ENCODE assay signal across 8 mouse cellular contexts in genomic region chrX:20662716-20663443, GRCm38 (mm10). TPM values are rescaled to one million over a fixed set of nuclear protein-coding genes. Genes with fewer than 3 reads are reported as not detected.
DNase-seq lines count a peak whose midpoint lies in the region; ATAC-seq and TF ChIP-seq lines count a peak whose summit lies in the region.

No protein-coding gene starts in this region.

- intact Hi-C loops in heart, postnatal 25 days (cut with DNase I), result loop anchor here (5.0 kb wide), 3 partner anchors 109 to 284 kb away; no protein-coding TSS in a partner anchor

- H3K9ac ChIP-seq in forebrain, embryonic 14.5 days (ENCODE audit: low read length), result peak overlapping the region; percentile 79

- TF ChIP-seq CTCF in lung, adult 2 months (IDR thresholded peaks at IDR 0.05; ENCODE audit: insufficient read depth, low read length), result 0 out of 2 replicates have a peak, but pooled peaks have one; percentile 8

- H3K4me2 ChIP-seq in forebrain, embryonic 14.5 days (ENCODE audit: low read length), result peak overlapping the region; percentile 59

- no peaks in the 10 kb centered on the region for H3K27me3 ChIP-seq in forebrain, embryonic 14.5 days (replicated peaks; ENCODE audit: control insufficient read depth, insufficient read depth, low read length)

- peak; percentile 72; the same call in 1 of the 2 replicates for TF ChIP-seq POLR2A in lung, adult 2 months (IDR thresholded peaks at IDR 0.05; ENCODE audit: borderline replicate concordance, extremely low read depth, low read depth, low read length)

- ATAC-seq in forebrain, embryonic 14.5 days, result peak; percentile 91
- peak; percentile 88 for ATAC-seq in neutrophil, adult 5-6 weeks (ENCODE audit: extremely low read depth, insufficient number of reproducible peaks, low FRiP score, poor library complexity, severe bottlenecking)

- H3K9me3 ChIP-seq in forebrain, embryonic 14.5 days (replicated peaks; ENCODE audit: control insufficient read depth, low read length), result no peaks in the 10 kb centered on the region

- 0 out of 2 replicates have a peak, but pooled peaks cover 5% of the 10 kb centered on the region for H3K4me1 ChIP-seq in forebrain, embryonic 14.5 days (ENCODE audit: control insufficient read depth, insufficient read depth, low read length)
- H3K4me1 ChIP-seq in lung, adult 2 months (ENCODE audit: control insufficient read depth, insufficient read depth, low read length), result no peaks in the 10 kb centered on the region; the same call in 1 of the 2 replicates

- 28% methylated on average over 26 of the region's 28 CpGs for WGBS in forebrain, embryonic 14.5 days
- 23% methylated on average over 28 of the region's 28 CpGs for WGBS in lung, adult 2 months

- DNase-seq in ES-CJ7 (ENCODE audit: low read depth, low spot score), result peak; percentile 89
- DNase-seq in cerebellum, adult 11 months, result peak; percentile 79
- peak; percentile 96 for DNase-seq in forebrain, embryonic 14.5 days (ENCODE audit: low spot score)
- DNase-seq in heart, postnatal 25 days (ENCODE audit: low spot score), result peak; percentile 76
- peak; percentile 68 to 91 for DNase-seq in layer of hippocampus, adult 18-20 months (ENCODE audit: low spot score in 2 of 2)
- peak; percentile 70 for DNase-seq in lung, adult 2 months
- DNase-seq in thymus, adult 18-20 months, result peak; percentile 68 to 82

- peak overlapping the region; percentile 85 for H3K27ac ChIP-seq in forebrain, embryonic 14.5 days (ENCODE audit: low read depth, low read length)

- H3K4me3 ChIP-seq in forebrain, embryonic 14.5 days (ENCODE audit: low read depth, low read length), result peak overlapping the region; percentile 58
- peak overlapping the region; percentile 94 for H3K4me3 ChIP-seq in lung, adult 2 months (replicated peaks; ENCODE audit: extremely low read depth, low read depth, low read length)

- peaks cover 7% of the 10 kb centered on the region; the same call in 1 of the 2 replicates for H3K36me3 ChIP-seq in forebrain, embryonic 14.5 days (ENCODE audit: control insufficient read depth, insufficient read depth, low read length)

RNA-seq across cellular contexts. Expression of gene Uba1, which starts 4.8 kb away (rescaled TPM):
- 287 and 341 TPM in 2 replicates for polyA plus RNA-seq in forebrain, embryonic 14.5 days (2014; fragmentation: Nextera tagmentation; extraction: Ambion mirVana)
- 100 to 1,000 TPM; 205 to 246 TPM for total RNA-seq in heart, postnatal 25 days (2021)
- 100 to 1,000 TPM; 362 to 380 TPM for total RNA-seq in layer of hippocampus, adult 18-20 months (2021)
- polyA plus RNA-seq in lung, adult 2 months (2012; rRNA removed), result 199 and 241 TPM in 2 replicates
- total RNA-seq in neutrophil, adult 5-6 weeks (2017), result 152 and 177 TPM in 2 replicates

RNA-seq across cellular contexts. Expression of gene Cdk16, which starts 24.9 kb away (rescaled TPM):
- 87.2 and 90.7 TPM in 2 replicates for polyA plus RNA-seq in forebrain, embryonic 14.5 days (2014; fragmentation: Nextera tagmentation; extraction: Ambion mirVana)
- total RNA-seq in heart, postnatal 25 days (2021), result 100 to 1,000 TPM; 133 to 152 TPM
- total RNA-seq in layer of hippocampus, adult 18-20 months (2021), result 100 to 1,000 TPM; 197 to 200 TPM
- polyA plus RNA-seq in lung, adult 2 months (2012; rRNA removed), result 138 and 154 TPM in 2 replicates
- total RNA-seq in neutrophil, adult 5-6 weeks (2017), result 65.8 and 67.2 TPM in 2 replicates

RNA-seq across cellular contexts. Expression of gene Usp11, which starts 40.8 kb away (rescaled TPM):
- 67.8 and 73.4 TPM in 2 replicates for polyA plus RNA-seq in forebrain, embryonic 14.5 days (2014; fragmentation: Nextera tagmentation; extraction: Ambion mirVana)
- 1 to 10 TPM; 4.3 to 6.5 TPM for total RNA-seq in heart, postnatal 25 days (2021)
- 100 to 1,000 TPM; 114 to 129 TPM for total RNA-seq in layer of hippocampus, adult 18-20 months (2021)
- polyA plus RNA-seq in lung, adult 2 months (2012; rRNA removed), result 10.9 and 13.8 TPM in 2 replicates
- total RNA-seq in neutrophil, adult 5-6 weeks (2017), result 16.7 and 20.8 TPM in 2 replicates

RNA-seq across cellular contexts. Expression of gene Ndufb11, which starts 45.5 kb away (rescaled TPM):
- 219 and 257 TPM in 2 replicates for polyA plus RNA-seq in forebrain, embryonic 14.5 days (2014; fragmentation: Nextera tagmentation; extraction: Ambion mirVana)
- total RNA-seq in heart, postnatal 25 days (2021), result 100 to 1,000 TPM; 677 to 733 TPM
- 100 to 1,000 TPM; 154 to 174 TPM for total RNA-seq in layer of hippocampus, adult 18-20 months (2021)
- polyA plus RNA-seq in lung, adult 2 months (2012; rRNA removed), result 102 and 118 TPM in 2 replicates
- total RNA-seq in neutrophil, adult 5-6 weeks (2017), result 60.2 and 70.2 TPM in 2 replicates

RNA-seq across cellular contexts. Expression of gene Rbm10, which starts 45.6 kb away (rescaled TPM):
- 56.6 and 58.8 TPM in 2 replicates for polyA plus RNA-seq in forebrain, embryonic 14.5 days (2014; fragmentation: Nextera tagmentation; extraction: Ambion mirVana)
- 10 to 100 TPM; 21.2 to 22.0 TPM for total RNA-seq in heart, postnatal 25 days (2021)
- 10 to 100 TPM; 48.6 to 53.0 TPM for total RNA-seq in layer of hippocampus, adult 18-20 months (2021)
- 44.6 and 51.4 TPM in 2 replicates for polyA plus RNA-seq in lung, adult 2 months (2012; rRNA removed)
- total RNA-seq in neutrophil, adult 5-6 weeks (2017), result 51.0 and 51.7 TPM in 2 replicates

Comparison
In these comparisons a context has a peak if more than half of its experiments do, and no peak if none do; other contexts are left out.
1. Peak in every context shown above with its lines: DNase-seq, ATAC-seq, H3K4me3 ChIP-seq and H3K27ac ChIP-seq.